Mouse (Mus musculus) retina, postnatal 7 days (tissue): Measurements from ENCODE around the gene Wdr45b.
"Not testable (repeated sequence)": the region's sequence is repeated elsewhere in the genome, so short reads cannot be mapped to it uniquely, and the experiment has no call there.

Source experiments
- DNase-seq: peaks from one replicate; pipeline ENCODE4 v3.0.0-alpha.2; 2012; ENCODE audit warnings: low read depth, low spot score

Gene Wdr45b

GRCm38 (mm10) chr11:121328206-121328605 lies 26.0 kb downstream of the Wdr45b start:
- no peak for DNase-seq

- no peak for DNase-seq
Measured at GRCm38 (mm10) chr11:121326681-121327080, 27.6 kb downstream of the Wdr45b start.

GRCm38 (mm10) chr11:121326034-121326433 lies 28.2 kb downstream of the Wdr45b start:
- DNase-seq, result no peak

- not testable (repeated sequence) for DNase-seq
Measured at GRCm38 (mm10) chr11:121307712-121308111, 46.5 kb downstream of the Wdr45b start.

- DNase-seq, result no peak
Measured at GRCm38 (mm10) chr11:121306608-121307007, 47.6 kb downstream of the Wdr45b start.

- no peak for DNase-seq
Measured at GRCm38 (mm10) chr11:121305371-121305770, 48.9 kb downstream of the Wdr45b start.

GRCm38 (mm10) chr11:121300265-121300664 lies 54.0 kb downstream of the Wdr45b start:
- DNase-seq, result no peak

- DNase-seq, result no peak
Measured at GRCm38 (mm10) chr11:121298493-121298892, 55.8 kb downstream of the Wdr45b start.

GRCm38 (mm10) chr11:121294771-121295170 lies 59.5 kb downstream of the Wdr45b start:
- no peak for DNase-seq

- DNase-seq, result no peak
Measured at GRCm38 (mm10) chr11:121289859-121290258, 64.4 kb downstream of the Wdr45b start.

- DNase-seq, result no peak
Measured at GRCm38 (mm10) chr11:121282911-121283310, 71.3 kb downstream of the Wdr45b start.

- DNase-seq, result no peak
Measured at GRCm38 (mm10) chr11:121278011-121278410, 76.2 kb downstream of the Wdr45b start.

GRCm38 (mm10) chr11:121277516-121277915 lies 76.7 kb downstream of the Wdr45b start:
- DNase-seq, result no peak
